Mouse (Mus musculus): ENCODE results near the gene Shc3. TPM values are rescaled to one million over a fixed set of nuclear protein-coding genes. Genes with fewer than 3 reads are reported as not detected.

Shc3 gene
- total and polyA plus RNA-seq, 3 experiments: 0.80 to 2.1 (median 0.91) TPM

GRCm38 (mm10) chr13:51551824-51552223 is 17.4 kb downstream of the Shc3 start:
- H3K79me2 ChIP-seq (replicated peaks; ENCODE audit: control insufficient read depth, insufficient read depth, low read length): no peaks in the 10 kb centered on the region
- no peak overlapping the region for H3K9ac ChIP-seq (ENCODE audit: low read depth, low read length)
- WGBS: 75% methylated on average over 3 of the region's 3 CpGs
- intact Hi-C loops (cut with DNase I): no loop called here
- no peak overlapping the region for H3K4me3 ChIP-seq
- TF ChIP-seq CTCF (IDR thresholded peaks at IDR 0.05): no peak
- TF ChIP-seq POLR2A (IDR thresholded peaks at IDR 0.05; ENCODE audit: insufficient read depth, low read depth, low read length): no peak
- no peak for TF ChIP-seq EP300 (IDR thresholded peaks at IDR 0.05; ENCODE audit: insufficient read depth, low read depth, low read length)
- H3K27ac ChIP-seq: no peak overlapping the region
- no peaks in the 10 kb centered on the region for H3K36me3 ChIP-seq (ENCODE audit: control insufficient read depth, insufficient read depth, low read length)
- no peaks in the 10 kb centered on the region for H3K27me3 ChIP-seq (ENCODE audit: control insufficient read depth, insufficient read depth, low read length)
- DNase-seq: no peak
- no peaks in the 10 kb centered on the region for H3K4me1 ChIP-seq (ENCODE audit: control insufficient read depth, insufficient read depth, low read length)

- intact Hi-C loops (cut with DNase I): no loop called here
- 71% methylated on average over 8 of the region's 8 CpGs for WGBS
- Histone ChIP-seq H3K36me3 (ENCODE audit: control insufficient read depth, insufficient read depth, low read length) (no peaks in the 10 kb centered on the region), H3K27ac (no peak overlapping the region), H3K79me2 (replicated peaks; ENCODE audit: control insufficient read depth, insufficient read depth, low read length) (no peaks in the 10 kb centered on the region), H3K4me1 (ENCODE audit: control insufficient read depth, insufficient read depth, low read length) (no peaks in the 10 kb centered on the region), H3K27me3 (ENCODE audit: control insufficient read depth, insufficient read depth, low read length) (no peaks in the 10 kb centered on the region), H3K9ac (ENCODE audit: low read depth, low read length) (no peak overlapping the region), H3K4me3 (no peak overlapping the region)
- TF ChIP-seq EP300 (IDR thresholded peaks at IDR 0.05; ENCODE audit: insufficient read depth, low read depth, low read length) (no peak), POLR2A (IDR thresholded peaks at IDR 0.05; ENCODE audit: insufficient read depth, low read depth, low read length) (no peak)
- DNase-seq: no peak
These were observed 29.4 kb downstream of the Shc3 start for GRCm38 (mm10) chr13:51539816-51540215.

- no peaks in the 10 kb centered on the region for H3K27me3 ChIP-seq (ENCODE audit: control insufficient read depth, insufficient read depth, low read length)
- no peak overlapping the region for H3K9ac ChIP-seq (ENCODE audit: low read depth, low read length)
- no peaks in the 10 kb centered on the region for H3K4me1 ChIP-seq (ENCODE audit: control insufficient read depth, insufficient read depth, low read length)
- no peaks in the 10 kb centered on the region for H3K36me3 ChIP-seq (ENCODE audit: control insufficient read depth, insufficient read depth, low read length)
- no peak for DNase-seq
- no peak overlapping the region for H3K4me3 ChIP-seq
- TF ChIP-seq CTCF (IDR thresholded peaks at IDR 0.05): no peak
- no peak for TF ChIP-seq POLR2A (IDR thresholded peaks at IDR 0.05; ENCODE audit: insufficient read depth, low read depth, low read length)
- no peak for TF ChIP-seq EP300 (IDR thresholded peaks at IDR 0.05; ENCODE audit: insufficient read depth, low read depth, low read length)
- intact Hi-C loops (cut with DNase I): no loop called here
- H3K27ac ChIP-seq: no peak overlapping the region
- H3K79me2 ChIP-seq (replicated peaks; ENCODE audit: control insufficient read depth, insufficient read depth, low read length): no peaks in the 10 kb centered on the region
- 81% methylated on average over 7 of the region's 7 CpGs for WGBS
These were observed 33.9 kb downstream of the Shc3 start for GRCm38 (mm10) chr13:51535326-51535725.

GRCm38 (mm10) chr13:51526480-51526879 is 42.7 kb downstream of the Shc3 start:
- Histone ChIP-seq H3K9ac (ENCODE audit: low read depth, low read length) (no peak overlapping the region), H3K4me1 (ENCODE audit: control insufficient read depth, insufficient read depth, low read length) (no peaks in the 10 kb centered on the region; the same call in 1 of the 2 replicates), H3K79me2 (replicated peaks; ENCODE audit: control insufficient read depth, insufficient read depth, low read length) (no peaks in the 10 kb centered on the region), H3K36me3 (ENCODE audit: control insufficient read depth, insufficient read depth, low read length) (no peaks in the 10 kb centered on the region), H3K27ac (no peak overlapping the region), H3K27me3 (ENCODE audit: control insufficient read depth, insufficient read depth, low read length) (no peaks in the 10 kb centered on the region), H3K4me3 (no peak overlapping the region)
- DNase-seq: peak; percentile 28 to 46
- WGBS: 6% methylated on average over 7 of the region's 7 CpGs
- TF ChIP-seq CTCF (IDR thresholded peaks at IDR 0.05) (no peak), POLR2A (IDR thresholded peaks at IDR 0.05; ENCODE audit: insufficient read depth, low read depth, low read length) (no peak), EP300 (IDR thresholded peaks at IDR 0.05; ENCODE audit: insufficient read depth, low read depth, low read length) (no peak)
- intact Hi-C loops (cut with DNase I): no loop called here

GRCm38 (mm10) chr13:51524316-51524715 is 44.9 kb downstream of the Shc3 start:
- no peaks in the 10 kb centered on the region for H3K27me3 ChIP-seq (ENCODE audit: control insufficient read depth, insufficient read depth, low read length)
- WGBS: 77% methylated on average over 4 of the region's 4 CpGs
- DNase-seq: no peak
- no peak overlapping the region for H3K9ac ChIP-seq (ENCODE audit: low read depth, low read length)
- intact Hi-C loops (cut with DNase I): no loop called here
- H3K4me3 ChIP-seq: no peak overlapping the region
- no peak overlapping the region for H3K27ac ChIP-seq
- H3K36me3 ChIP-seq (ENCODE audit: control insufficient read depth, insufficient read depth, low read length): no peaks in the 10 kb centered on the region
- H3K4me1 ChIP-seq (ENCODE audit: control insufficient read depth, insufficient read depth, low read length): no peaks in the 10 kb centered on the region; the same call in 1 of the 2 replicates
- H3K79me2 ChIP-seq (replicated peaks; ENCODE audit: control insufficient read depth, insufficient read depth, low read length): no peaks in the 10 kb centered on the region
- TF ChIP-seq EP300 (IDR thresholded peaks at IDR 0.05; ENCODE audit: insufficient read depth, low read depth, low read length) (no peak), POLR2A (IDR thresholded peaks at IDR 0.05; ENCODE audit: insufficient read depth, low read depth, low read length) (no peak), CTCF (IDR thresholded peaks at IDR 0.05) (no peak)

- H3K4me1 ChIP-seq (ENCODE audit: control insufficient read depth, insufficient read depth, low read length): no peaks in the 10 kb centered on the region; the same call in 1 of the 2 replicates
- WGBS: 95% methylated on average over 10 of the region's 10 CpGs
- H3K27ac ChIP-seq: no peak overlapping the region
- DNase-seq: no peak
- no peak for TF ChIP-seq CTCF (IDR thresholded peaks at IDR 0.05)
- TF ChIP-seq EP300 (IDR thresholded peaks at IDR 0.05; ENCODE audit: insufficient read depth, low read depth, low read length): no peak
- no peak for TF ChIP-seq POLR2A (IDR thresholded peaks at IDR 0.05; ENCODE audit: insufficient read depth, low read depth, low read length)
- H3K79me2 ChIP-seq (replicated peaks; ENCODE audit: control insufficient read depth, insufficient read depth, low read length): no peaks in the 10 kb centered on the region
- no peak overlapping the region for H3K4me3 ChIP-seq
- intact Hi-C loops (cut with DNase I): no loop called here
- H3K27me3 ChIP-seq (ENCODE audit: control insufficient read depth, insufficient read depth, low read length): no peaks in the 10 kb centered on the region
- H3K36me3 ChIP-seq (ENCODE audit: control insufficient read depth, insufficient read depth, low read length): no peaks in the 10 kb centered on the region
- no peak overlapping the region for H3K9ac ChIP-seq (ENCODE audit: low read depth, low read length)
These were observed 45.9 kb downstream of the Shc3 start for GRCm38 (mm10) chr13:51523311-51523710.
